Mouse (Mus musculus) left cerebral cortex, adult 11 months (tissue): Measurements from ENCODE around the gene St8sia6.

Experiments
- DNase-seq: peaks from one replicate; pipeline ENCODE4 v3.0.0; 2022; ENCODE audit warnings: low spot score

Gene St8sia6

GRCm38 (mm10) chr2:13760366-13760765 is 33.5 kb downstream of the St8sia6 start:
- DNase-seq, result no peak

- no peak for DNase-seq
Measured at GRCm38 (mm10) chr2:13757412-13757811, 36.5 kb downstream of the St8sia6 start.

- no peak for DNase-seq
Measured at GRCm38 (mm10) chr2:13755733-13756132, 38.1 kb downstream of the St8sia6 start.

- DNase-seq, result no peak
Measured at GRCm38 (mm10) chr2:13751691-13752090, 42.2 kb downstream of the St8sia6 start.

- no peak for DNase-seq
Measured at GRCm38 (mm10) chr2:13750777-13751176, 43.1 kb downstream of the St8sia6 start.

- no peak for DNase-seq
Measured at GRCm38 (mm10) chr2:13750089-13750488, 43.8 kb downstream of the St8sia6 start.

GRCm38 (mm10) chr2:13749176-13749575 is 44.7 kb downstream of the St8sia6 start:
- no peak for DNase-seq

GRCm38 (mm10) chr2:13747576-13747975 is 46.3 kb downstream of the St8sia6 start:
- DNase-seq, result no peak

- DNase-seq, result no peak
Measured at GRCm38 (mm10) chr2:13746023-13746422, 47.8 kb downstream of the St8sia6 start.

GRCm38 (mm10) chr2:13738704-13739103 is 55.2 kb downstream of the St8sia6 start:
- DNase-seq, result peak; percentile 1

- no peak for DNase-seq
Measured at GRCm38 (mm10) chr2:13727901-13728300, 66.0 kb downstream of the St8sia6 start.

GRCm38 (mm10) chr2:13725592-13725991 is 68.3 kb downstream of the St8sia6 start:
- DNase-seq, result no peak

GRCm38 (mm10) chr2:13722241-13722640 is 71.6 kb downstream of the St8sia6 start:
- DNase-seq, result no peak

GRCm38 (mm10) chr2:13718628-13719185 is 75.2 kb downstream of the St8sia6 start:
- DNase-seq, result no peak

- no peak for DNase-seq
Measured at GRCm38 (mm10) chr2:13708785-13709184, 85.1 kb downstream of the St8sia6 start.

- no peak for DNase-seq
Measured at GRCm38 (mm10) chr2:13697514-13697913, 96.3 kb downstream of the St8sia6 start.

GRCm38 (mm10) chr2:13694417-13694816 is 99.4 kb downstream of the St8sia6 start:
- DNase-seq, result no peak

- DNase-seq, result no peak
Measured at GRCm38 (mm10) chr2:13684380-13684779, 109.5 kb downstream of the St8sia6 start.

- DNase-seq, result no peak
Measured at GRCm38 (mm10) chr2:13683205-13683570, 110.7 kb downstream of the St8sia6 start.

GRCm38 (mm10) chr2:13682488-13683204 is 111.2 kb downstream of the St8sia6 start:
- no peak for DNase-seq

GRCm38 (mm10) chr2:13672946-13673345 is 120.9 kb downstream of the St8sia6 start:
- no peak for DNase-seq

GRCm38 (mm10) chr2:13672426-13672825 is 121.4 kb downstream of the St8sia6 start:
- DNase-seq, result no peak

- DNase-seq, result no peak
Measured at GRCm38 (mm10) chr2:13634866-13635265, 159.0 kb downstream of the St8sia6 start.
